Mouse (Mus musculus) MEL (cell line): ENCODE results near the gene Mad2l2.

Source experiments
- CTCF ChIP-seq, 3 experiments: IDR thresholded peaks in 2 of 3; conservative IDR thresholded peaks in 1 of 3; 2 replicates each; pipeline ENCODE4 v1.5.1; 2011 to 2012; ENCODE audit warnings: low read length in 3 of 3, low read depth in 2 of 3, mild to moderate bottlenecking in 2 of 3, improper control_type of control experiment in 1 of 3, inconsistent platforms in 1 of 3, mixed read lengths in 1 of 3, moderate library complexity in 1 of 3; ENCODE audit not compliant: control insufficient read depth in 1 of 3, insufficient read depth in 1 of 3, poor library complexity in 1 of 3, severe bottlenecking in 1 of 3
- ELF1 ChIP-seq: IDR thresholded peaks from 2 replicates; pipeline ENCODE4 v1.6.1; 2014; ENCODE audit warnings: low read depth, mild to moderate bottlenecking, inconsistent platforms, low read length, improper control_type of control experiment, moderate library complexity
- ETS1 ChIP-seq: IDR thresholded peaks from 2 replicates; pipeline ENCODE4 v1.6.1; 2012; ENCODE audit warnings: low read depth, mild to moderate bottlenecking, inconsistent platforms, low read length, improper control_type of control experiment, moderate library complexity
- MAFK ChIP-seq: IDR thresholded peaks from 2 replicates; pipeline ENCODE4 v1.6.1; 2011; ENCODE audit warnings: low read depth, mild to moderate bottlenecking, low read length, improper control_type of control experiment, borderline replicate concordance
- MAX ChIP-seq: IDR thresholded peaks from 2 replicates; pipeline ENCODE4 v1.6.1; 2011; ENCODE audit warnings: low read length, improper control_type of control experiment
- MYB ChIP-seq: IDR thresholded peaks from 2 replicates; pipeline ENCODE4 v1.6.1; 2011; ENCODE audit warnings: mild to moderate bottlenecking, low read depth, low read length, improper control_type of control experiment
- POLR2AphosphoS2 ChIP-seq: IDR thresholded peaks from 2 replicates; pipeline ENCODE4 v1.6.1; 2011; ENCODE audit warnings: low read length, improper control_type of control experiment
- RAD21 ChIP-seq: IDR thresholded peaks from 2 replicates; pipeline ENCODE4 v1.6.1; 2011; ENCODE audit warnings: mild to moderate bottlenecking, low read depth, low read length, improper control_type of control experiment
- RCOR1 ChIP-seq: IDR thresholded peaks from 2 replicates; pipeline ENCODE4 v1.6.1; 2012; ENCODE audit warnings: low read depth, mild to moderate bottlenecking, inconsistent platforms, low read length, improper control_type of control experiment
- TAL1 ChIP-seq: IDR thresholded peaks from 2 replicates; pipeline ENCODE4 v1.6.1; 2012; ENCODE audit warnings: mild to moderate bottlenecking, inconsistent platforms, low read length, moderate library complexity, mixed read lengths
- TCF12 ChIP-seq: IDR thresholded peaks from 2 replicates; pipeline ENCODE4 v1.6.1; 2014; ENCODE audit warnings: low read depth, mild to moderate bottlenecking, inconsistent platforms, low read length, improper control_type of control experiment, moderate library complexity
- USF2 ChIP-seq, 2 experiments: IDR thresholded peaks; 2 replicates each; pipeline ENCODE4 v1.6.1; 2011 to 2012; ENCODE audit warnings: improper control_type of control experiment in 2 of 2, low read length in 2 of 2, borderline replicate concordance in 1 of 2, inconsistent platforms in 1 of 2, low read depth in 1 of 2, mild to moderate bottlenecking in 1 of 2; ENCODE audit not compliant: insufficient read depth in 1 of 2
- ZC3H11A ChIP-seq: IDR thresholded peaks from 2 replicates; pipeline ENCODE4 v1.6.1; 2012; ENCODE audit warnings: low read depth, mild to moderate bottlenecking, inconsistent platforms, low read length, improper control_type of control experiment
- ZNF384 ChIP-seq: IDR thresholded peaks from 2 replicates; pipeline ENCODE4 v1.6.1; 2012; ENCODE audit warnings: low read depth, mild to moderate bottlenecking, inconsistent platforms, low read length, improper control_type of control experiment

DNA sequence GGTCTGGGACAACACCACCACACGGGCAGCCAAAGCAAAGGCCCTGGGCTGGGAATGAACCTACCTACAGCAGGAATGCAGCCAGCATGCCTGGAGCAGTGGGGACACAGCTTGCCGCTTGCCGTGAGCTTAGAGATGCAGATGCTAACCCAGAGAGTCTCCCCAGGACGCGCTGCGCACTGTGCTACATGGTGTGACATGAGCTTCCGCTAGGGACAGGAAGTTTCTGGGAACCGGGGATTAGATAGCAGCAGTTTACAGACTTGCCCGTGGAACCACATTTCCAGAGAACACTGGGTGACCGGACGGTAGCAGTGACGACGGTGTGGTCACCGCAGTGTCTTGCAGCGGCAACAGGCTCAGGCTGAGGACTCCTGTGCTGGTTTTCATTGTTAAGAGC lies 39.4 kb downstream of the Mad2l2 start:
- TF ChIP-seq CTCF (IDR thresholded peaks at IDR 0.05 in 2 of 3, conservative IDR thresholded peaks at IDR 0.05 in 1 of 3; ENCODE audit: control insufficient read depth in 1 of 3, insufficient read depth in 1 of 3, low read depth in 2 of 3, low read length in 3 of 3, poor library complexity in 1 of 3, severe bottlenecking in 1 of 3) (no peak), ZNF384 (no peak), MYB (no peak), TCF12 (no peak), RCOR1 (no peak), ZC3H11A (no peak), ETS1 (no peak), MAX (no peak), MAFK (no peak), RAD21 (no peak), ELF1 (no peak), POLR2AphosphoS2 (no peak), TAL1 (no peak), USF2 (IDR thresholded peaks at IDR 0.05; ENCODE audit: borderline replicate concordance in 1 of 2, insufficient read depth in 1 of 2, low read depth in 1 of 2, low read length in 2 of 2) (no peak)
